Mouse (Mus musculus) yolk sac, embryonic 10.5 days (tissue): ENCODE data around the gene Olfr891.
"Not testable (repeated sequence)": the region's sequence is repeated elsewhere in the genome, so short reads cannot be mapped to it uniquely, and the experiment has no call there.

ENCODE experiments used
- DNase-seq: peaks from one replicate; pipeline ENCODE4 v3.0.0-alpha.2; 2017; ENCODE audit warnings: low spot score

Gene Olfr891

GRCm38 (mm10) chr9:38180721-38181120 lies at the start of gene Olfr891:
TSS of gene Olfr891 (minus strand) at chr9:38180821.
- no peak for DNase-seq

- DNase-seq = no peak
These were observed 37.1 kb upstream of the Olfr891 start, which contains the start of gene Olfr894 for GRCm38 (mm10) chr9:38217755-38218154. TSS of gene Olfr894 (plus strand) at chr9:38218055.

GRCm38 (mm10) chr9:38208065-38208464 lies 27.4 kb upstream of the Olfr891 start, which contains the start of gene Olfr893:
TSS of gene Olfr893 (plus strand) at chr9:38208365.
- DNase-seq = no peak

GRCm38 (mm10) chr9:38168341-38168740 lies 12.3 kb downstream of the Olfr891 start:
- DNase-seq = not testable (repeated sequence)

- no peak for DNase-seq
These were observed 38.4 kb downstream of the Olfr891 start, which contains the start of gene Olfr890 for GRCm38 (mm10) chr9:38142217-38142616. TSS of gene Olfr890 (plus strand) at chr9:38142517.
